Mouse (Mus musculus) E14TG2a.4 (cell line): Measurements from ENCODE around the gene Hspb8.

ENCODE experiments used
- CTCF ChIP-seq: conservative IDR thresholded peaks from 2 replicates; pipeline ENCODE4 v1.5.1; 2014; ENCODE audit warnings: low read length
- NANOG ChIP-seq: IDR thresholded peaks from 2 replicates; pipeline ENCODE4 v1.6.1; 2014; ENCODE audit warnings: borderline replicate concordance, low read length, mixed read lengths
- POU5F1 ChIP-seq: IDR thresholded peaks from 2 replicates; pipeline ENCODE4 v1.6.1; 2014; ENCODE audit warnings: low read length, borderline replicate concordance

GRCm38 (mm10) chr5:116378872-116379271 is 43.8 kb downstream of the Hspb8 start:
- TF ChIP-seq CTCF (no peak), POU5F1 (no peak), NANOG (no peak)
